Mouse (Mus musculus): ENCODE data around the gene Mroh2a. TPM values are rescaled to one million over a fixed set of nuclear protein-coding genes. Genes with fewer than 3 reads are reported as not detected.

Gene Mroh2a
- polyA plus RNA-seq, 1 experiment from 2014 or later = 1.2 TPM

GRCm38 (mm10) chr1:88274371-88275077, 47.7 kb downstream of the Mroh2a start:
- H3K27ac ChIP-seq = no peak overlapping the region
- no peak overlapping the region for H3K4me3 ChIP-seq
- H3K36me3 ChIP-seq = peaks cover 53% of the 10 kb centered on the region
- no peaks in the 10 kb centered on the region for H3K9me3 ChIP-seq
- no peaks in the 10 kb centered on the region for H3K27me3 ChIP-seq
- H3K9ac ChIP-seq = peak overlapping the region; percentile 0; the same call in 1 of the 2 replicates
- H3K4me2 ChIP-seq = no peak overlapping the region
- no peak for ATAC-seq (ENCODE audit: insufficient number of reproducible peaks, insufficient read depth, low FRiP score, low TSS enrichment, low read depth)
- WGBS = 74% methylated on average over 11 of the region's 11 CpGs
- peaks cover 23% of the 10 kb centered on the region for H3K4me1 ChIP-seq

GRCm38 (mm10) chr1:88275078-88275680, 48.4 kb downstream of the Mroh2a start:
- H3K9ac ChIP-seq = peak overlapping the region; percentile 0; the same call in 1 of the 2 replicates

GRCm38 (mm10) chr1:88275698-88276523, 49.1 kb downstream of the Mroh2a start:
- 64% methylated on average over 13 of the region's 13 CpGs for WGBS
- no peak for ATAC-seq (ENCODE audit: insufficient number of reproducible peaks, insufficient read depth, low FRiP score, low TSS enrichment, low read depth)
- 0 out of 2 replicates have a peak overlapping the region, but pooled peaks have one; percentile 84 for H3K27ac ChIP-seq
- no peaks in the 10 kb centered on the region for H3K9me3 ChIP-seq
- H3K4me3 ChIP-seq = peak overlapping the region; percentile 50
- peaks cover 46% of the 10 kb centered on the region for H3K36me3 ChIP-seq
- H3K27me3 ChIP-seq = no peaks in the 10 kb centered on the region
- H3K4me2 ChIP-seq = peak overlapping the region; percentile 58
- H3K4me1 ChIP-seq = peaks cover 23% of the 10 kb centered on the region
- H3K9ac ChIP-seq = peak overlapping the region; percentile 79

More at GRCm38 (mm10) chr1:88275078-88275680, 48.4 kb downstream of the Mroh2a start:
- Histone ChIP-seq H3K27ac (no peak overlapping the region), H3K27me3 (no peaks in the 10 kb centered on the region), H3K4me2 (peak overlapping the region; percentile 58; the same call in 1 of the 2 replicates), H3K4me1 (peaks cover 23% of the 10 kb centered on the region), H3K4me3 (no peak overlapping the region), H3K9me3 (no peaks in the 10 kb centered on the region), H3K36me3 (peaks cover 46% of the 10 kb centered on the region)
- 68% methylated on average over 13 of the region's 13 CpGs for WGBS
- no peak for ATAC-seq (ENCODE audit: insufficient number of reproducible peaks, insufficient read depth, low FRiP score, low TSS enrichment, low read depth)

- Histone ChIP-seq H3K9me3 (no peaks in the 10 kb centered on the region), H3K4me2 (peak overlapping the region; percentile 58), H3K9ac (peak overlapping the region; percentile 79), H3K4me1 (peaks cover 23% of the 10 kb centered on the region), H3K27me3 (no peaks in the 10 kb centered on the region), H3K36me3 (peaks cover 42% of the 10 kb centered on the region), H3K4me3 (peak overlapping the region; percentile 50), H3K27ac (peak overlapping the region; percentile 84)
- peak; percentile 5 for ATAC-seq (ENCODE audit: insufficient number of reproducible peaks, insufficient read depth, low FRiP score, low TSS enrichment, low read depth)
- 25% methylated on average over 10 of the region's 10 CpGs for WGBS
Observed at GRCm38 (mm10) chr1:88276524-88277097, 49.8 kb downstream of the Mroh2a start.

- peaks cover 23% of the 10 kb centered on the region for H3K4me1 ChIP-seq
- peaks cover 4% of the 10 kb centered on the region; the same call in 1 of the 2 replicates for H3K9me3 ChIP-seq
- peaks cover 36% of the 10 kb centered on the region for H3K36me3 ChIP-seq
- ATAC-seq (ENCODE audit: insufficient number of reproducible peaks, insufficient read depth, low FRiP score, low TSS enrichment, low read depth) = peak; percentile 91
- H3K27ac ChIP-seq = peak within 1 kb of the TSS; percentile 84
- H3K4me2 ChIP-seq = peak within 1 kb of the TSS; percentile 58
- H3K9ac ChIP-seq = peak within 1 kb of the TSS; percentile 79
- H3K4me3 ChIP-seq = peak within 1 kb of the TSS; percentile 50
- WGBS = under 1% methylated on average over 50 of the region's 50 CpGs
- no peaks in the 10 kb centered on the region for H3K27me3 ChIP-seq
Observed at GRCm38 (mm10) chr1:88277098-88277817, 50.5 kb downstream of the Mroh2a start, which contains the start of the genes Hjurp and Trpm8. Gene Hjurp, minus strand, starts transcription at chr1:88277633. Gene Trpm8, plus strand, starts transcription at chr1:88277661.

- Histone ChIP-seq H3K9me3 (peaks cover 8% of the 10 kb centered on the region), H3K4me1 (peaks cover 23% of the 10 kb centered on the region), H3K27me3 (no peaks in the 10 kb centered on the region), H3K4me2 (peak overlapping the region; percentile 58), H3K9ac (peak overlapping the region; percentile 79), H3K36me3 (peaks cover 29% of the 10 kb centered on the region), H3K27ac (peak overlapping the region; percentile 84), H3K4me3 (peak overlapping the region; percentile 50)
- no peak for ATAC-seq (ENCODE audit: insufficient number of reproducible peaks, insufficient read depth, low FRiP score, low TSS enrichment, low read depth)
- 66% methylated on average over 18 of the region's 18 CpGs for WGBS
Observed at GRCm38 (mm10) chr1:88277818-88278511, 51.2 kb downstream of the Mroh2a start.

GRCm38 (mm10) chr1:88279111-88280005, 52.6 kb downstream of the Mroh2a start:
- Histone ChIP-seq H3K27me3 (no peaks in the 10 kb centered on the region), H3K9me3 (peaks cover 22% of the 10 kb centered on the region), H3K36me3 (peaks cover 16% of the 10 kb centered on the region), H3K4me3 (no peak overlapping the region), H3K27ac (no peak overlapping the region), H3K4me1 (peaks cover 23% of the 10 kb centered on the region), H3K4me2 (no peak overlapping the region), H3K9ac (no peak overlapping the region)
- ATAC-seq (ENCODE audit: insufficient number of reproducible peaks, insufficient read depth, low FRiP score, low TSS enrichment, low read depth) = no peak
- WGBS = 62% methylated on average over 9 of the region's 9 CpGs

- H3K27ac ChIP-seq = no peak overlapping the region
- no peak overlapping the region for H3K9ac ChIP-seq
- ATAC-seq (ENCODE audit: insufficient number of reproducible peaks, insufficient read depth, low FRiP score, low TSS enrichment, low read depth) = no peak
Observed at GRCm38 (mm10) chr1:88280006-88280690, 53.4 kb downstream of the Mroh2a start.

GRCm38 (mm10) chr1:88282301-88282700, 55.5 kb downstream of the Mroh2a start:
- Histone ChIP-seq H3K36me3 (no peaks in the 10 kb centered on the region), H3K9ac (no peak overlapping the region), H3K4me1 (0 out of 2 replicates have a peak, but pooled peaks cover 4% of the 10 kb centered on the region), H3K27me3 (no peaks in the 10 kb centered on the region), H3K4me3 (no peak overlapping the region), H3K27ac (no peak overlapping the region), H3K9me3 (peaks cover 45% of the 10 kb centered on the region), H3K4me2 (no peak overlapping the region)
- 60% methylated on average over 3 of the region's 3 CpGs for WGBS
- no peak for ATAC-seq (ENCODE audit: insufficient number of reproducible peaks, insufficient read depth, low FRiP score, low TSS enrichment, low read depth)

More at GRCm38 (mm10) chr1:88280006-88280690, 53.4 kb downstream of the Mroh2a start:
- 73% methylated on average over 15 of the region's 15 CpGs for WGBS
- H3K4me2 ChIP-seq = no peak overlapping the region
- peaks cover 30% of the 10 kb centered on the region for H3K9me3 ChIP-seq
- peaks cover 8% of the 10 kb centered on the region for H3K36me3 ChIP-seq
- no peak overlapping the region for H3K4me3 ChIP-seq
- peaks cover 21% of the 10 kb centered on the region for H3K4me1 ChIP-seq
- no peaks in the 10 kb centered on the region for H3K27me3 ChIP-seq

All from embryonic facial prominence, embryonic 13.5 days (tissue).